Mouse (Mus musculus) kidney, embryonic 15.5 days (tissue): ENCODE measurements around the gene Mrpl14. TPM values are rescaled to one million over a fixed set of nuclear protein-coding genes. Genes with fewer than 3 reads are reported as not detected.
A peak's percentile ranks its signal among the peaks of the same experiment; 100 is the strongest.

Experiments
- ATAC-seq: fragments of 200-750 bp; cut with Nextera tagmentation; replicated peaks from 2 replicates; pipeline ENCODE4 v1.8.0; 2017; ENCODE audit warnings: moderate TSS enrichment; ENCODE audit not compliant: low FRiP score
- H3K27ac ChIP-seq: fragments of 300-500 bp; sonication (generic); 2 replicates; pipeline ENCODE4 v1.5.1; 2015; ENCODE audit warnings: mild to moderate bottlenecking, inconsistent platforms
- H3K27me3 ChIP-seq: fragments of 300-500 bp; sonication (generic); 2 replicates; pipeline ENCODE4 v1.6.1; 2015; ENCODE audit warnings: inconsistent platforms
- H3K36me3 ChIP-seq: fragments of 300-500 bp; sonication (generic); 2 replicates; pipeline ENCODE4 v1.6.1; 2015; ENCODE audit warnings: inconsistent platforms
- H3K4me1 ChIP-seq: fragments of 300-500 bp; sonication (generic); 2 replicates; pipeline ENCODE4 v1.6.1; 2015; ENCODE audit warnings: inconsistent platforms
- H3K4me2 ChIP-seq: fragments of 300-500 bp; sonication (generic); 2 replicates; pipeline ENCODE4 v1.6.1; 2015; ENCODE audit warnings: moderate library complexity, mild to moderate bottlenecking, inconsistent platforms
- H3K4me3 ChIP-seq: fragments of 300-500 bp; sonication (generic); replicated peaks from 2 replicates; pipeline ENCODE4 v1.5.1; 2015; ENCODE audit warnings: mild to moderate bottlenecking, inconsistent platforms
- H3K9ac ChIP-seq: fragments of 300-500 bp; sonication (generic); 2 replicates; pipeline ENCODE4 v1.6.1; 2015; ENCODE audit warnings: mild to moderate bottlenecking, inconsistent platforms
- H3K9me3 ChIP-seq: fragments of 300-500 bp; sonication (generic); replicated peaks from 2 replicates; pipeline ENCODE4 v1.6.1; 2016; ENCODE audit warnings: inconsistent platforms
- WGBS: fragments of 180-500 bp; shearing (Covaris S2); methylation state at CpG from one replicate; pipeline ENCODE4 v1.1.7; 2015; ENCODE audit warnings: mixed read lengths; 5-methylcytosine and 5-hydroxymethylcytosine counted together
- polyA plus RNA-seq: library from polyadenylated mRNA; unstranded; fragments of >200 nt; fragmentation: Nextera tagmentation; extraction: Ambion mirVana; gene quantifications from 2 replicates; pipeline ENCODE4 v1.2.1, GENCODE M21; 2015

Gene Mrpl14
- polyA plus RNA-seq, 1 experiment from 2014 or later = 144 TPM

DNA sequence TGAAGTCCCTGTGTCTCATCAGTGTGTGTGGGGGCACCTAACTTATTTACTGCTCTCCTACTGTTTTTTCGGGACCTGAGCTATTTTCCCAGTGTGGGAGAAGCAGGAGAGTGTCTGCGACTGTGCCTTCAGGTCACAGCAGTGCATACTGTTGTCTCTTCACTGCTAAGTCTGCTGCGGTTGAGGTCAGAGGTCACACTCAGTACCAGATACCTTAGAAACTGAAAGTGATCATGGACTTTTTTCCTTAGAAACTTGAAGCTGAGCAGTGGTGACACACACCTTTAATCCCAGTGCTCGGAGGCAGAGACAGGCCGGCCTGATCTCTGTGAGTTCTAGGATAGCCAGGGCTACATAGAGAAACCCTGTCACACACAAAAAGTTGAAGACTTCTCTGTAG is 6.0 kb downstream of the Mrpl14 start:
- Histone ChIP-seq H3K27me3 (no peaks in the 10 kb centered on the region), H3K4me2 (no peak overlapping the region), H3K9me3 (no peaks in the 10 kb centered on the region), H3K27ac (no peak overlapping the region), H3K4me3 (no peak overlapping the region), H3K4me1 (peaks cover 35% of the 10 kb centered on the region), H3K36me3 (peaks cover 11% of the 10 kb centered on the region), H3K9ac (no peak overlapping the region)
- 74% methylated on average over 5 of the region's 5 CpGs for WGBS
- ATAC-seq = no peak

DNA sequence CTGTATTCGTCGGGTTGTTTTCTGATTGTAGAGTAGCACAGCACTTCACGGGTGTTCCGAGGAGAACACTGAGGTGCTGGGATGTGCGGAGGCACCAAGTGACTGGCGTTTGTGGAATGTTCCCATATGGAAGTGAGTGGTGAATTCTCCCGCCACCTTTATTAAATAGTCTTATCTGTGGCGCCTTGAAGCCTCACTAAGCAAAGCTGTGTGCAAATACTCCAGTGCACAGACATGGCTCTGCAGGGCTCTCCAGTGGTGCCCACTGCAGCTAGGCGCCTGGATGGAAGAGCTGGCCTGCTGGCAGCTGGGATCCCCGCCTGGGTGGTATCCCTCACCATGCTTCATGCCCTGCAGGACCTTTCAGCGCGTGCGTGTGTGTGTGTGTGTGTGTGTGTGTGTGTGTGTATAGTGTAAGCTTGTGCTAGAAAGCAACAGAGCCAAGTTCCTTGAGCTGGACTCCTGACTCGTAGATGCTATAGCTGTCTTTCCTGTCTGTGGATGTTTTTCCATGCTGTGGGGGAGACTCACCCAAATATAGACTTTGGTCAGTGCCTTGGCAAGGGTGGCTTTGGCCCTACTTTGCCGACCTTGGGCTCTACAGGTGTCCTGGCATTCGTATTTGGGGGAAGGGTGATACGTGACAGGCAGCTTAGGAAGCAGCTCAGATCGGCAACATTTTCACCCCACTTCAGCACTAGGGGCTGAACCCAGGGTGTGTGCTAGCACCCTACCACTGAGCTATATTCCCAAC is 7.9 kb downstream of the Mrpl14 start:
- H3K9me3 ChIP-seq = no peaks in the 10 kb centered on the region
- H3K4me3 ChIP-seq = no peak overlapping the region
- ATAC-seq = no peak
- H3K9ac ChIP-seq = no peak overlapping the region
- 0 out of 2 replicates have a peak overlapping the region, but pooled peaks have one; percentile 39 for H3K27ac ChIP-seq
- H3K4me1 ChIP-seq = peaks cover 29% of the 10 kb centered on the region
- H3K27me3 ChIP-seq = no peaks in the 10 kb centered on the region
- H3K36me3 ChIP-seq = peaks cover 26% of the 10 kb centered on the region
- no peak overlapping the region for H3K4me2 ChIP-seq
- 79% methylated on average over 18 of the region's 18 CpGs for WGBS

DNA sequence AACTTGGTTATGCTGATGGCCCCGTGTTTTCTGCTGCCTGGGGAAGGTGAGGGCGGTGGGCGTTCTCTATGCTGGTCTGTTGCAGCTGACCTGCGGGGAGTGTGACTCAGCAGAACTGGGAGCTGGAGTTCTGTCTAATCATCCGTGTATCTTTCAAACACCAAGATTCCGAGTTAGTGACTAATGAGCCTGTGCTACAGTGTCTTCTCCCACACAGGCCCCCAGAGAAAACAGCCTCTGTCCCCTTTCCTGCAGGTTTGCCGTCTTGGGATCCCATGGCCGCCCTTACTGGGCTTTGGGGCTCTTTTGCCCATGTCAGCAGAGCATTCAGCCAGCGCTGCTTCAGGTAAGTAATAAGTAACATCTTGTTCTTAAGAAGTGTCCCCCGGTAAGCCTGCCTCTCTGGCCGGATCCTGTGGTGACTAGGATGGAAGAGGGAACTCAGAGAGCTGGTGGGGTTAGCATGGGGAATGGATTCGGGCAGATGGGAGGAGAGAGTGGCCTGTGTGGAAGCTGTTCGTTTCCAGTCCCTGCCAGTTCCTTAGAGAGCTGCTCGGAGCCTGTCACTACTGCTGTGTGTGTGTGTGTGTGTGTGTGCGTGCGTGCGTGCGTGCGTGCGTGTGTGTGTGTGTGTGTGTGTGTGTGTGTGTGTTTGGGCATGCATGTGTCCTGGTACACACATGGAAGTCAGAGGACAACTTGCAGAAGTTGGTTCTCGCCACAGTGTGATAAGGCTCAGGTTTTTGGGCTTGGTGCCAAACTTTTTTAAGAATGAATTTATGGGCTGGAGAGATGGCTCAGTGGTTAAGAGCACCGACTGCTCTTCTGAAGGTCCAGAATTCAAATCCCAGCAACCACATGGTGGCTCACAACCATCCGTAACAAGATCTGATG is 9.4 kb downstream of the Mrpl14 start:
- peak; percentile 59; the same call in 1 of the 2 replicates for ATAC-seq
- Histone ChIP-seq H3K27me3 (no peaks in the 10 kb centered on the region), H3K4me2 (no peak overlapping the region), H3K4me1 (peaks cover 31% of the 10 kb centered on the region), H3K9me3 (no peaks in the 10 kb centered on the region), H3K27ac (peak overlapping the region; percentile 81), H3K9ac (no peak overlapping the region), H3K36me3 (peaks cover 28% of the 10 kb centered on the region), H3K4me3 (no peak overlapping the region)
- WGBS = 65% methylated on average over 23 of the region's 23 CpGs

DNA sequence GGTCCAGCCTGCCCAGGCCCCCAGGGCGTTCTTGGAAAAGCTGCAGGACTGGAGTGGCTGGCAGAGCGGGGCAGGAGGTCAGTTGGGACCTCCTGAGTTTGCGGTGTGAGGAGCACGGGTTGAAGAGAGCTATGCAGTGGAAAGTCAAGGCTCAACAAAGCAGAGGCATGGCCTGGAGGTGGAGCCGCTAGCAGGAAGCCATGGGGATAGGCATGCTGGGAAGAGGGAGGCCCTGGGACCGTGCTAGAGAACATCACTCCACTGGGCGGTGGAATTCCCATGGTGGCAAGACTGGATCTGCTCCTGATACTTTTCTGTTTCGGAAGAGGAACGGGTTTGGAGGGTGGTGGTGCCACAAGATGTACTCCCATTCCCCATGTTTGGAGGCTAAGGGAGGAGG is 10.9 kb downstream of the Mrpl14 start:
- H3K27ac ChIP-seq = no peak overlapping the region
- H3K9ac ChIP-seq = no peak overlapping the region
- H3K9me3 ChIP-seq = no peaks in the 10 kb centered on the region
- peaks cover 28% of the 10 kb centered on the region for H3K36me3 ChIP-seq
- H3K27me3 ChIP-seq = no peaks in the 10 kb centered on the region
- 92% methylated on average over 9 of the region's 9 CpGs for WGBS
- H3K4me1 ChIP-seq = peaks cover 28% of the 10 kb centered on the region
- ATAC-seq = no peak
- no peak overlapping the region for H3K4me3 ChIP-seq
- H3K4me2 ChIP-seq = no peak overlapping the region

DNA sequence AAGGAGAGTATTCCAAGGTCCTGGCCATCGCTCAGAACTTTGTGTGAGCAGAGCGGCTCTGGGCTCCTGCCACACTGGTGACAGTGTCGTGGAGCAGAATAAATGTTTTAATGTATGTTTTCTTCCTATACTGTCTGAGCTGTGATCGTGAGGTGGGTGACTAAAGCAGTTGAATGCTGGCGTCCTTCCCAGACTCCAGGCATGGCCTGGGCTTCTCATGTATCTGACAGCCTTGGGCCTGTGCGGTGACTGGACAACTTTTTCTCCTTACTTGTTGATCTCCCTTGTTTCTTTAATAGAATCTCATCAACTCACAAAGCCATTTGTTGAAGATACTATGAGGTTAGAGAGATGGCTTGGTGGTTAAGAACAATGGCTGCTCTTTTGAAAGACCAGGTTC is 12.2 kb downstream of the Mrpl14 start:
- no peak overlapping the region for H3K9ac ChIP-seq
- H3K9me3 ChIP-seq = no peaks in the 10 kb centered on the region
- H3K4me2 ChIP-seq = no peak overlapping the region
- H3K4me1 ChIP-seq = peaks cover 28% of the 10 kb centered on the region
- 86% methylated on average over 6 of the region's 6 CpGs for WGBS
- no peak overlapping the region for H3K27ac ChIP-seq
- no peak for ATAC-seq
- no peak overlapping the region for H3K4me3 ChIP-seq
- H3K27me3 ChIP-seq = no peaks in the 10 kb centered on the region
- peaks cover 28% of the 10 kb centered on the region for H3K36me3 ChIP-seq

DNA sequence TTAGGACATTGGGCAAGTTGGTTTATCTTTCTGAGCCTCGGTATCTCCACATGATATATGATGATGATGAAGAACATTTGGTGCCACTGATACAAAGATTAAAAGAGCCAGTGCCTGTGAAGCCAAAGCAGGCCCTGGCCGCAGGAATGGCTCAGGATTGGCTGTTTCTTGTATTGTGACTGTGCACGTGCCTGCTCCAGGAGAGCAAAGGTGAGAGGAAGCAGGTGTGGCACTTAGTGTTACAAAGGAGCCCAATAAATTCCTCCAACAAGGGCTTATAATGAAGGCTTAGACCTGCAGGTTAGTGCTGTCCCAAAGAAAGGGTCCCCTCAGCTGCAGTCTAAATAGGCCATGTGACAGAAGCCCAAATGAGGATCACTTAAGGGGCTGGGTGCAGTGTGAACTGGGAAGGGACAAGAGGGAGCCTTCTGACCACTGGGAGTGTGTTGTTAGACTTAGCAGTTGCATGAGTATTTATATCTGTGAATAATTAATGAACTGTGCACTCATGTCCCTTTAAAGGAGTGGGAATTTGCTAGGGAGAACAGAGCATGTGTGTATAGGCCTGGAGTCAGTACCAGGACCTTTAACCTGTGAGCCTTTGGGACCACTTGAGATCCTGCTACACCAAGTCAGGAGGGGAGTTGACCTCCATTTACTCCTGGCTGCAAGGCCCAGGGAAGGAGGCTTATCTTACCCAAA is 13.1 kb downstream of the Mrpl14 start:
- peaks cover 25% of the 10 kb centered on the region for H3K4me1 ChIP-seq
- WGBS = 79% methylated on average over 3 of the region's 3 CpGs
- no peaks in the 10 kb centered on the region for H3K9me3 ChIP-seq
- no peak overlapping the region for H3K4me2 ChIP-seq
- H3K27ac ChIP-seq = no peak overlapping the region
- peaks cover 28% of the 10 kb centered on the region for H3K36me3 ChIP-seq
- 0 out of 2 replicates have a peak, but pooled peaks have one; percentile 22 for ATAC-seq
- no peaks in the 10 kb centered on the region for H3K27me3 ChIP-seq
- H3K9ac ChIP-seq = no peak overlapping the region
- H3K4me3 ChIP-seq = no peak overlapping the region

DNA sequence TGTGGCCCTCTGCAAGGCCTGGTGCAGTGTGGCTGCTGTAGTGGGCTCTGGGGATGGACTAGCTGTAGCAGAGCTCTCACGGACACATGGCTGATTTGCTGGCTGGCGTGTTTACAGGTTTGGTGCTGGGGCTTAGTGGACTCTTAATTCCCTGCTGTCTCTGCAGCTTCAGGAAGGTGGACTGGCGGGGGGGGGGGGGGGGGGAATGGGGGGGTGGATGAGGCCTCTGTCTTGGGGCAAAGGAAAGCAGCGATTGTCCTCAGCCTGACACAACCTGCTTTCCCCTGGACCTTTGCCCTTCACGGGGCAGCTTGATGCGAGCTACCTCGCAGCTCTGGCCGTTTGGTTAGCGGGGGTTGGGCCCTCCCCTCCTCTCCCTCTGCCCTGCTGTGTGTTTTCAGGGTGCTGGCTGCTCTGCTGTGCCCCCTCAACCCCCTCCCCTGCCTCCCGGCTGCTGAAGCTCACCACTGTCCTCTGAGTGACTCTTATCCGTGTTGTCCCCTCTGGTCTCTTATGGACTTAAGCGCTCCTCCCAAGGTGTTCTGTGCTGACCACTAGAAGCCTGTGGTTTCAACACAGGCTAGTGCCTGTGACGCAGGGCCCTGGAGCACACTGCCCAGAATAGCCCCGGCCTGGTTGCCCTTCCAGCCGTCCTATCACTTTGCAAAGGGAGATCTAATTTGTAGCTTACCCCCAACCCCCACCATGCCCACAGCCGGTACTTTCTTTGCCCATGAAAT is 14.5 kb downstream of the Mrpl14 start:
- H3K36me3 ChIP-seq = peaks cover 28% of the 10 kb centered on the region
- H3K9ac ChIP-seq = no peak overlapping the region
- H3K27me3 ChIP-seq = no peaks in the 10 kb centered on the region
- no peak overlapping the region for H3K4me3 ChIP-seq
- no peak for ATAC-seq
- H3K4me1 ChIP-seq = peaks cover 16% of the 10 kb centered on the region
- no peaks in the 10 kb centered on the region for H3K9me3 ChIP-seq
- H3K27ac ChIP-seq = no peak overlapping the region
- WGBS = 51% methylated on average over 10 of the region's 16 CpGs
- H3K4me2 ChIP-seq = no peak overlapping the region

DNA sequence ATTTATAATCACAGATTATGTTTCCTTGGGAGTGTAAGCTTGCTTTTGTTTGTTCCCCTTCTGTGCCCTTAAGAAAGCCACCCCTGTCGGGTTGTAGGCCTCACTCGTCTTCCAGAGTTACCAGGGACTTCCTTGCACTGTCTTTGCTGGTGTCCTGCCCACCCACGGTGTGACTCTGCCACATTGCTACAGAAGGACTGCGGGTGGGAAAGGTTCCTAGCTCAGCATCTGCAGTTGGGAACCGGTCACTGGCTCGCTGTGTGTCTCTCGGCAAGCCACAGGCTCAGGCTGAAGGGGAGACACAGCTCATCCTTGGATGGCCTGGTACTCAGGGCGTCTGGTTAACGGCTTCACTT is 15.1 kb downstream of the Mrpl14 start:
- Histone ChIP-seq H3K9me3 (no peaks in the 10 kb centered on the region), H3K9ac (no peak overlapping the region), H3K4me3 (no peak overlapping the region), H3K27me3 (no peaks in the 10 kb centered on the region), H3K4me2 (no peak overlapping the region), H3K4me1 (peaks cover 15% of the 10 kb centered on the region; the same call in 1 of the 2 replicates), H3K27ac (no peak overlapping the region), H3K36me3 (peaks cover 27% of the 10 kb centered on the region)
- ATAC-seq = no peak
- WGBS = 71% methylated on average over 9 of the region's 9 CpGs

DNA sequence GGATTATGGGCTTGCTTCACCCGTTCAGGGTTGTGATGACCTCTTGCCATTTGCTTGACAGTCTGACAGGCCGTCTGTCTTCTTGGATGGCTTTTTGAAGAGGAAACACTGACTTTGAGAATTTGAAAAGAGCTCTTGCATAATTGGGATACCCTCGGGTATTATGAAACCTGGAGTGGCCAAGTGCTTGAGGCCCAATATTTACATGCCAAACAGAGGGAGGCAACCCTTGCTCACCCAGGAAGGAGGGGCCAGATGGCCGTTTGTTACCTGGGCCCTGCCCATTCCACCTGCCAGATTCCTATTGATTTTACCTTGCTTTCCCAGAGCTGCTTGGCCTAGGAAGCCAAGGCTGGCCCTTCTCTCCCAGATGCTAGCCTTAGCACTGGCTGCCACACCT is 16.1 kb downstream of the Mrpl14 start:
- ATAC-seq = no peak
- no peak overlapping the region for H3K4me3 ChIP-seq

DNA sequence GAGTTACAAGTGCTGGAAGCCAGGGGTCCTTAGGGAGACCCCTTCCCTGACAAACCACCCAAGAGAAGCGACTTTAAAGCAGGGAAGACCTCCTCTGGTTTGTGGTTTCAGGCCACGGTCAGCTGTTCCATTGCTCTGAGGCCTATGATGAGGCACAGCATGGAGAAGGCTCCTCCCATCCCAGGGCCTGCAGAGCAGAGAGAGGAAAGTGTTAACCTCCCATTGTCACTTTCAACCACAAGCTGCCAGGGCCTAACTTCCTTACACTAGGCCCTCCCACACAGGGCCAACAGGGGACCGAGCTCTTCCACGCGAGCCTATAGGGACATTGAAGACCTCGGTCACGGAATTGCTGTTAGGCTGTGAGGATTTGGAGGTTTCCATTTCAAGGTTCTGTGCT is 17.1 kb downstream of the Mrpl14 start:
- WGBS = 47% methylated on average over 7 of the region's 7 CpGs
- ATAC-seq = no peak
- H3K9ac ChIP-seq = no peak overlapping the region
- H3K27me3 ChIP-seq = no peaks in the 10 kb centered on the region
- H3K27ac ChIP-seq = no peak overlapping the region
- peaks cover 10% of the 10 kb centered on the region for H3K36me3 ChIP-seq
- H3K9me3 ChIP-seq = no peaks in the 10 kb centered on the region
- H3K4me1 ChIP-seq = peaks cover 15% of the 10 kb centered on the region; the same call in 1 of the 2 replicates
- no peak overlapping the region for H3K4me3 ChIP-seq
- H3K4me2 ChIP-seq = no peak overlapping the region

More for the DNA sequence above, 16.1 kb downstream of the Mrpl14 start:
- Histone ChIP-seq H3K9me3 (no peaks in the 10 kb centered on the region), H3K4me2 (no peak overlapping the region), H3K27ac (no peak overlapping the region), H3K36me3 (peaks cover 17% of the 10 kb centered on the region), H3K27me3 (no peaks in the 10 kb centered on the region), H3K9ac (no peak overlapping the region), H3K4me1 (peaks cover 15% of the 10 kb centered on the region; the same call in 1 of the 2 replicates)
- 46% methylated on average over 4 of the region's 4 CpGs for WGBS

DNA sequence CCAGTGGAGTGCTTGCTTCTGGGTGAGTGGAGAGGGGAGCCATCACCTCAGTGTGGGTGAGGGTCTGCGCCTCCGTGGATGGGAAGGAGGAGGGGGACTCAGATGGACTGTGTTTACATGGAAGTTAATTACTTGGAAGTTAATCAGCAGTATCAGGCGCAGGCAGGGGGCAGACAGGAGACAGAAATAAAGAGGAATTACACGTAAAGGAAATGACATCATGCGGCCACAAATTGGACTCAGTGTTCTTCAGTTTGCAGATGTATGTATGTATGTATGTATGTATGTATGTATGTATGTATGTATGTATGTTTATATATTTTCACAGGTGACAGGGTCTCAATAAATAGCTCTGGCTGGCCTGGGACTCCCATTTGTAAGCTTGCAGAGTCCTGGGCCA is 20.7 kb downstream of the Mrpl14 start:
- Histone ChIP-seq H3K9me3 (no peaks in the 10 kb centered on the region), H3K4me3 (no peak overlapping the region), H3K27me3 (no peaks in the 10 kb centered on the region), H3K27ac (no peak overlapping the region), H3K9ac (no peak overlapping the region), H3K36me3 (no peaks in the 10 kb centered on the region), H3K4me2 (no peak overlapping the region), H3K4me1 (peaks cover 11% of the 10 kb centered on the region; the same call in 1 of the 2 replicates)
- ATAC-seq = no peak
- 66% methylated on average over 5 of the region's 5 CpGs for WGBS
